Mouse (Mus musculus): ENCODE measurements around the gene Leng9. TPM values are rescaled to one million over a fixed set of nuclear protein-coding genes. Genes with fewer than 3 reads are reported as not detected.

Leng9 gene
- polyA plus RNA-seq, 1 experiment from 2014 or later, result 7.7 TPM

DNA sequence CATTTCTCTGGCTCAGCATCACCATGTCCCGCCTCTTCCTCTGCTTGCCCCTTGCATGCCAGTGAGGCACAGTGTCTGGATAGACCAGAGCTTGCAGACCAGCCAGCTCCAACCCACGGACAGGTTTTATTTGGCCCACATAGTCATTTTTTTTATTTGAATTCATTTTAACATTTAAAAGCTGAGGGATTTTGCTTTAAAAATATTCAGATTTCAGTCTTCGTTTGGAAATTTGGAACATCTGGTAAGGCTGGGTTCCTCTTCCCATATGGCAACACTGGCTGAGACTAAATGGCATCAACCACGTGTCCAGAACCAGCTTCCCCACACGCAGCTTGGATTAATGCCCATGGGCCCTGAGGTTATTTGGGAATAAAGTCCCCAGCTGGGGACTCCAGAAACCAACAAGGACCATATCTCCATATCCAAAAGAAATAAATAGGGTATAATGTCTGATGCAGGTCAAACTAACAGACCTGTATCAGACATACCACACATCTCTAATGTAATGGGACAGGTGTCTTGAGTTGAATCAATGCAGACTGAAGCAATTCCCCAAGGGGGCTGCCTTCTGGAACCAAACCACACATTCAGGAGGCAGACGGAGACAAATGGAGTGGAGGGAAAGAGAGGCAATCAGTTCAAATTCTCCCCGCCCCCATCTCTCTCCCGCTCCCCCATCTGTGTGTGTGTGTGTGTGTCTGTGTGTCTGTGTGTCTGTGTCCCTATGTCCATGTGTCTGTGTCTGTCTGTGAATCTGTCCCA lies 32.9 kb downstream of the Leng9 start:
- H3K4me2 ChIP-seq (replicated peaks; ENCODE audit: low read depth, low read length), result no peak overlapping the region
- no peaks in the 10 kb centered on the region for H3K9me3 ChIP-seq (ENCODE audit: low read length)
- no peak for ATAC-seq
- H3K27me3 ChIP-seq (replicated peaks; ENCODE audit: insufficient read depth, low read length), result peaks cover 11% of the 10 kb centered on the region; the same call in 1 of the 2 replicates
- TF ChIP-seq EP300 (IDR thresholded peaks at IDR 0.05) (no peak), CTCF (IDR thresholded peaks at IDR 0.05) (no peak)
- no peak overlapping the region for H3K9ac ChIP-seq (replicated peaks; ENCODE audit: low read depth)
- H3K27ac ChIP-seq (ENCODE audit: low read length), result no peak overlapping the region
- H3K4me3 ChIP-seq (ENCODE audit: low read depth, low read length), result no peak overlapping the region
- 62% methylated on average over 8 of the region's 8 CpGs for WGBS
- no peaks in the 10 kb centered on the region for H3K36me3 ChIP-seq (ENCODE audit: insufficient read depth, low read length)
- no peak for DNase-seq (ENCODE audit: low spot score)
- no peaks in the 10 kb centered on the region for H3K4me1 ChIP-seq (ENCODE audit: insufficient read depth, low read depth, low read length)

GRCm38 (mm10) chr7:4111766-4112165 lies 38.4 kb downstream of the Leng9 start:
- ATAC-seq, result no peak
- no peaks in the 10 kb centered on the region for H3K36me3 ChIP-seq (ENCODE audit: insufficient read depth, low read length)
- H3K4me1 ChIP-seq (ENCODE audit: insufficient read depth, low read depth, low read length), result no peaks in the 10 kb centered on the region
- no peak overlapping the region for H3K27ac ChIP-seq (ENCODE audit: low read length)
- TF ChIP-seq EP300 (IDR thresholded peaks at IDR 0.05) (no peak), CTCF (IDR thresholded peaks at IDR 0.05) (no peak)
- no peak for DNase-seq (ENCODE audit: low spot score)
- no peak overlapping the region for H3K9ac ChIP-seq (replicated peaks; ENCODE audit: low read depth)
- no peaks in the 10 kb centered on the region for H3K9me3 ChIP-seq (ENCODE audit: low read length)
- H3K4me2 ChIP-seq (replicated peaks; ENCODE audit: low read depth, low read length), result no peak overlapping the region
- no peaks in the 10 kb centered on the region for H3K27me3 ChIP-seq (replicated peaks; ENCODE audit: insufficient read depth, low read length)
- H3K4me3 ChIP-seq (ENCODE audit: low read depth, low read length), result no peak overlapping the region
- WGBS, result 53% methylated on average over 3 of the region's 3 CpGs

DNA sequence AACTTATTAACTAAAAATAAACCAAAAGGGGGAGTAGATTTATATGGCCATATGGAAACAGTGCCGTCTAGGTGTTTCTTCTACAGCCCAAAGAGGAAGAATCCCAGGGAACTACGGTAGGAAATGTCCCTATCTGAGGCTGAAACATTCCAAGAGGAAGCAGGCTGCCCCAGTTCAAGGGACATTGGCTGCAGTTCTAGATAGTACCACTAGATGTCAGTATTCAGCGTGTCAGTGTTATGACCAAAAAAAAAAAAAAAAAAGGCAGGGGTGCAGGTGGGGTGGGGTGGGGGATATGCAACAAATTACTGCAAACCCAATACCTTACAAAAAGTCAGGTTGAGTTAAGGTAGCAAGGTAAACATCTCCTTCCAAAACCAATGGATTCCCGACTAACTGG lies 46.8 kb downstream of the Leng9 start:
- no peak overlapping the region for H3K4me3 ChIP-seq (ENCODE audit: low read depth, low read length)
- no peak overlapping the region for H3K9ac ChIP-seq (replicated peaks; ENCODE audit: low read depth)
- 13% methylated on average over 4 of the region's 4 CpGs for WGBS
- no peak overlapping the region for H3K4me2 ChIP-seq (replicated peaks; ENCODE audit: low read depth, low read length)
- no peaks in the 10 kb centered on the region for H3K36me3 ChIP-seq (ENCODE audit: insufficient read depth, low read length)
- TF ChIP-seq CTCF (IDR thresholded peaks at IDR 0.05) (peak; percentile 74), EP300 (IDR thresholded peaks at IDR 0.05) (no peak)
- no peak overlapping the region for H3K27ac ChIP-seq (ENCODE audit: low read length)
- DNase-seq (ENCODE audit: low spot score) (peak; percentile 46), ATAC-seq (no peak)
- no peaks in the 10 kb centered on the region for H3K9me3 ChIP-seq (ENCODE audit: low read length)
- H3K4me1 ChIP-seq (ENCODE audit: insufficient read depth, low read depth, low read length), result no peaks in the 10 kb centered on the region
- H3K27me3 ChIP-seq (replicated peaks; ENCODE audit: insufficient read depth, low read length), result no peaks in the 10 kb centered on the region

DNA sequence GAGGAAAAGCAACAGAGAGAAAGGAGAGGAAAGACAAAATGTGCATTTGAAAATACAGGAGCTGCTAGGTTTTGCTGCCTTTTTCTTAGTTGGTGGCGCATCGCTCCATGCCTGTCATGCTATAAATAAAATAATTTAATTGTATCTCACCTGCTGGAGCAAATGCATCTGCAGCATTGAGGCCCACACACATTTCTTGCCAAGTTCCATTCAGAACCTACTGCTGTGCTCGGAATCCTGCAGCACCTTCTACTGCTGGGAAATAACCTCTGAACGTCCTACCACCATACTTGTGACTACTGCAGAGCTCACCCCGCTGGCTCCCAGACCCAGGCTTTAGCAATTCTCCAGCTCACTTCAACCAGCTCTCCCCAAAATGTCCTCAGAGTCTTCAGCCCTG lies 49.0 kb downstream of the Leng9 start:
- H3K27me3 ChIP-seq (replicated peaks; ENCODE audit: insufficient read depth, low read length), result no peaks in the 10 kb centered on the region
- H3K9ac ChIP-seq (replicated peaks; ENCODE audit: low read depth), result no peak overlapping the region
- TF ChIP-seq CTCF (IDR thresholded peaks at IDR 0.05), result no peak
- no peak for TF ChIP-seq EP300 (IDR thresholded peaks at IDR 0.05)
- no peak overlapping the region for H3K27ac ChIP-seq (ENCODE audit: low read length)
- no peak overlapping the region for H3K4me3 ChIP-seq (ENCODE audit: low read depth, low read length)
- no peaks in the 10 kb centered on the region for H3K36me3 ChIP-seq (ENCODE audit: insufficient read depth, low read length)
- no peaks in the 10 kb centered on the region for H3K4me1 ChIP-seq (ENCODE audit: insufficient read depth, low read depth, low read length)
- DNase-seq (ENCODE audit: low spot score) (no peak), ATAC-seq (no peak)
- H3K4me2 ChIP-seq (replicated peaks; ENCODE audit: low read depth, low read length), result no peak overlapping the region
- no peaks in the 10 kb centered on the region for H3K9me3 ChIP-seq (ENCODE audit: low read length)
- 74% methylated on average over 5 of the region's 5 CpGs for WGBS

GRCm38 (mm10) chr7:4098832-4099231 lies 51.3 kb downstream of the Leng9 start:
- no peak for ATAC-seq
- H3K27ac ChIP-seq (ENCODE audit: low read length), result no peak overlapping the region
- no peak overlapping the region for H3K9ac ChIP-seq (replicated peaks; ENCODE audit: low read depth)
- H3K36me3 ChIP-seq (ENCODE audit: insufficient read depth, low read length), result no peaks in the 10 kb centered on the region
- no peak for TF ChIP-seq EP300 (IDR thresholded peaks at IDR 0.05)
- TF ChIP-seq CTCF (IDR thresholded peaks at IDR 0.05), result no peak
- no peak for DNase-seq (ENCODE audit: low spot score)
- WGBS, result 60% methylated on average over 2 of the region's 2 CpGs
- no peak overlapping the region for H3K4me2 ChIP-seq (replicated peaks; ENCODE audit: low read depth, low read length)
- H3K27me3 ChIP-seq (replicated peaks; ENCODE audit: insufficient read depth, low read length), result no peaks in the 10 kb centered on the region
- H3K9me3 ChIP-seq (ENCODE audit: low read length), result no peaks in the 10 kb centered on the region
- H3K4me1 ChIP-seq (ENCODE audit: insufficient read depth, low read depth, low read length), result no peaks in the 10 kb centered on the region
- H3K4me3 ChIP-seq (ENCODE audit: low read depth, low read length), result no peak overlapping the region

DNA sequence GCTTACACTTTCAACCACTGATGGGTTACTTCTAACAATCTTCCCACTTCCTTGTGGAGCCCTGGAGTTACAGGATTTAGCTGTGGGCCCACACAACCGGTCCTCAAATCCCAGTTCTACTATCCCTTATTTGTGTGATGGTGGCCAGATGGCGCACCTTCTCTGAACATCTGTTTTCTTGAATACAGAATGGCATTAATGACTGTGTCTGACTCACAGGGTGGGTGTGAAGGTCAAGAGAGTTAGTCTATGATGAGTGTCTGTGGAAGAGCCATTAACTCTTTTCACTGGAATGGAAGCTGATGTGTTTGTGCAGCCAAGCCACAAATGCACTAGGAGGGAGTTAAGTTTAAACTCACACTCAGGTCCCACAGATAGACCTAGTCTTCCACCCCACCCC lies 51.9 kb downstream of the Leng9 start:
- no peak for ATAC-seq

More for the DNA sequence above, 51.9 kb downstream of the Leng9 start:
- Histone ChIP-seq H3K9ac (replicated peaks; ENCODE audit: low read depth) (no peak overlapping the region), H3K4me1 (ENCODE audit: insufficient read depth, low read depth, low read length) (no peaks in the 10 kb centered on the region), H3K9me3 (ENCODE audit: low read length) (no peaks in the 10 kb centered on the region), H3K27ac (ENCODE audit: low read length) (no peak overlapping the region), H3K36me3 (ENCODE audit: insufficient read depth, low read length) (no peaks in the 10 kb centered on the region), H3K4me2 (replicated peaks; ENCODE audit: low read depth, low read length) (no peak overlapping the region), H3K4me3 (ENCODE audit: low read depth, low read length) (no peak overlapping the region), H3K27me3 (replicated peaks; ENCODE audit: insufficient read depth, low read length) (no peaks in the 10 kb centered on the region)
- 77% methylated on average over 2 of the region's 2 CpGs for WGBS
- DNase-seq (ENCODE audit: low spot score), result no peak
- no peak for TF ChIP-seq CTCF (IDR thresholded peaks at IDR 0.05)

Other genes starting within 250 kb of the Leng9 start
- 1.2 and 1.6 TPM in 2 replicates for gene Lilra6, start 234.9 kb downstream of the Leng9 start, polyA plus RNA-seq (2015; fragmentation: Nextera tagmentation; extraction: Ambion mirVana)
- gene Lair1, start 87.2 kb downstream of the Leng9 start, polyA plus RNA-seq (2015; fragmentation: Nextera tagmentation; extraction: Ambion mirVana), result 2.1 and 2.2 TPM in 2 replicates
- 1.1 and 1.2 TPM in 2 replicates for gene Ttyh1, start 31.0 kb downstream of the Leng9 start, polyA plus RNA-seq (2015; fragmentation: Nextera tagmentation; extraction: Ambion mirVana)
- 28.0 and 29.6 TPM in 2 replicates for gene Leng8, start 13.3 kb downstream of the Leng9 start, polyA plus RNA-seq (2015; fragmentation: Nextera tagmentation; extraction: Ambion mirVana)
- gene Cdc42ep5, start 14.5 kb upstream of the Leng9 start, polyA plus RNA-seq (2015; fragmentation: Nextera tagmentation; extraction: Ambion mirVana), result 46.7 and 51.1 TPM in 2 replicates
- 1.1 and 1.5 TPM in 2 replicates for gene Lilra5, start 87.4 kb upstream of the Leng9 start, polyA plus RNA-seq (2015; fragmentation: Nextera tagmentation; extraction: Ambion mirVana)
- gene Ncr1, start 187.3 kb upstream of the Leng9 start, polyA plus RNA-seq (2015; fragmentation: Nextera tagmentation; extraction: Ambion mirVana), result 0.12 and 0.16 TPM in 2 replicates
- gene Gp6, start 247.4 kb upstream of the Leng9 start, polyA plus RNA-seq (2015; fragmentation: Nextera tagmentation; extraction: Ambion mirVana), result 0.54 and 0.57 TPM in 2 replicates